Mouse (Mus musculus): ENCODE measurements around the gene 4930572O03Rik.
A peak's percentile ranks its signal among the peaks of the same experiment; 100 is the strongest.
"Not testable (repeated sequence)": the region's sequence is repeated elsewhere in the genome, so short reads cannot be mapped to it uniquely, and the experiment has no call there.

The 4930572O03Rik gene

DNA sequence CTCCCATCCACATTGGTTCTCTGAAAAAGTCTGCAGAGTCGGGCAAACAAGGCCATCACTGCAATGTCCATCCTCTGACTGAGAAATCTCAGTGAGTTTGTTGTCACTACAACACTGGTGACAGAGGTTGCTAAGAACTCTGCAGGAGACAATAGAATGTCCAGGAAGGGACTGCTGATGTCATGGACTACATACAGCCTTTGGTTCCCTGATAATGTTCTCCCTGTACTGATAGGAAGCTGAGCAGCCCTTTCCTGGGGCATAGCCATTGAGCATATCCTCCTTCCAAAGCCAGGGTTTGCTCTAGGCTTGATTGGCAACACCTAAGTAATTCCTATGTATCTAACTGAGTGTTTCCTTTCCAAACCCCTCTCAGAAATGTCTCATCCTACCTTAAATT lies at the start of gene 4930572O03Rik:
4930572O03Rik (minus strand) TSS at position 101 of the 400 bp plus-strand sequence.
- not testable (repeated sequence) for DNase-seq

DNA sequence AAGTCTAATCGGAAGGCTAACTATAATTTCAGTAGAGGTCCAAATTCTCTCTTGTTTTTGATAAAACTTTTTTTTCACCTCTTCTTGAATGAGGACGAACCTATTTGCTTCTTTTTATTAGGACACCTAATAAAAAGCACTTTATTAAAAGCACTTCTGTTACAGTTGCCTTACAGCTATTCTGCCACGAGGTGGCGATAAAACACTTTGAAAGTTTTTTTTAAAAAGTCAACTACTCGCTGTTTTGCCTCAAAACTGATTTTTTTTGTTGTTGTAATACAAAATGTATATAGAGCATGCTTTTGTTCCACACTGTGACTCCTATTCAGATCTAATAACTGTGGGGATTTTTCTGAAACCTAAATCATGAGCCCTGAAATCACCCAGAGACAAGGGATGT lies 46.0 kb upstream of the 4930572O03Rik start:
- peak; percentile 23 for DNase-seq

DNA sequence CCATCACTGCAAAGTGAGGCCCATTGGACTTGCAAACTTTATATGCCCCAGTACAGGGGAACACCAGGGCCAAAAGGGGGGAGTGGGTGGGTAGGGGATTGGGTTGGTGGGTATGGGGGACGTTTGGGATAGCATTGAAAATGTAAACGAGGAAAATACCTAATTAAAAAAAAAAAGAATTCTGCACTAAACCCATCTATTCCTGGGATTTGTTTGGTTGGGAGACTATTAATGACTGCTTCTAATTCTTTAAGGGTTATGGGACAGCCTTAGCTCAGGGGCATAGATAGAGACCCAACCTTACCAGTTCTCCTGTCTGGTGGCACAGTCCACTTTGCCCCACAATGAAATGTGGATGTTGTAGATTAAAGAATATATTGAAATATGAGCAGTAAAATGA lies 40.9 kb upstream of the 4930572O03Rik start:
- DNase-seq = not testable (repeated sequence)

DNA sequence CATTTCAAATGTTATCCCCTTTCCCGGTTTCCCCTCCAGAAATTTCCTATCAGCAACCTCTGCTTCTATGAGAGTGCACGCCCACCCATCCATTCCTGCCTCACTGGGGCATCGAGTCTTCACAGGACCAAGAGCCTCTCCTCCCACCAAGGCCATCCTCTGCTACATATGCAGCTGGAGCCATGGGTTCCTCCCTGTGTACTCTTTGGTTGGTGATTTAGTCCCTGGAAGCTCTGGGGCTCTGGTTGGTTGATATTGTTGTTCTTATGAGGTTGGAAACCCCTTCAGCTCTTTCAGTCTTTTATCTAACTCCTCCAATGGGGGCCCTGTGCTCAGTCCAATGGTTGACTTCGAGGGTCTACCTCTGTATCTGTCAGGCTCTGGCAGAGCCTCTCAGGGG lies 35.0 kb upstream of the 4930572O03Rik start:
- not testable (repeated sequence) for DNase-seq

DNA sequence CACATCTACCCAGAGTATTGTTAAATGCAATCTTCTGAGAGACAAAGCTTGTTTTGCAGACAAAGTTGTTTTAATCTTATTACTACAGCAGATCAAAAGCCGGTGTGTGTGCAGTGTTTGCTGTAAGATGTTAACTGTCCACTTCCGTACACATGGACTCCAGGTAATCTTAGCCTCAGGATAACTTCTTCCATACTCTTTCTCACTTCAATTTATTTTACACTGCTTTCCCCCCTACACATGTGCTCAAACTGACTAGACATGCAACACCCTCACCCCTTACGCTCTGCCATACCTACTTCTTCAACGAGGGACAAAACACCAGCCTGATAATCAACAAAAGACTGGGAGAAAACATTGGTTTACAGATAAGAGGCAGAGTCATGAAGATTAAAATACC lies 34.0 kb upstream of the 4930572O03Rik start:
- not testable (repeated sequence) for DNase-seq

DNA sequence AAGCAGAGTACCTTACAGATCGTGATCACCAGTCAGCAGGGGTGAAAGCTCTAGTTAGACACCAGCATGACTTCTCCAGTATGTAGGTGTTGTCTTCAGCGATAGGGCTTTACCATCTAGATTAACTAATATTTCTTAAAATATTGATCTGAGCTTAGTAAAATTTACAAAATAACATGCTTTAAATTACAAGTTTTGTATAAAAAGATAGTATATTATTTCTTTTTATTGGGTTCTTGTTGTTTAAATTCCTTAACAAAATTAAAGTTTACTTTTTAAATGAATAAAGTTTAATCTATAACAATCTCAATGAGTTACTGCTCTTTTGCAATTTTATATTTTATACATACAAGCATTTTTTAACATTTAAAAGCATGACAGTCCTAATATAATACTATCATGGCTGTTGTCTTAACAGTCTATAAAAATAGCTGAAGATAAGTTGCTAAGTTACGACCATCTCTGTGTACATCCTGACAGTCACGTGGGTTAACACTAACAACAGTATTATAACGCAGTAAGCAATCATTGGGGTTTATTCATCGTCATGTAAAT lies 32.9 kb upstream of the 4930572O03Rik start:
- not testable (repeated sequence) for DNase-seq

DNA sequence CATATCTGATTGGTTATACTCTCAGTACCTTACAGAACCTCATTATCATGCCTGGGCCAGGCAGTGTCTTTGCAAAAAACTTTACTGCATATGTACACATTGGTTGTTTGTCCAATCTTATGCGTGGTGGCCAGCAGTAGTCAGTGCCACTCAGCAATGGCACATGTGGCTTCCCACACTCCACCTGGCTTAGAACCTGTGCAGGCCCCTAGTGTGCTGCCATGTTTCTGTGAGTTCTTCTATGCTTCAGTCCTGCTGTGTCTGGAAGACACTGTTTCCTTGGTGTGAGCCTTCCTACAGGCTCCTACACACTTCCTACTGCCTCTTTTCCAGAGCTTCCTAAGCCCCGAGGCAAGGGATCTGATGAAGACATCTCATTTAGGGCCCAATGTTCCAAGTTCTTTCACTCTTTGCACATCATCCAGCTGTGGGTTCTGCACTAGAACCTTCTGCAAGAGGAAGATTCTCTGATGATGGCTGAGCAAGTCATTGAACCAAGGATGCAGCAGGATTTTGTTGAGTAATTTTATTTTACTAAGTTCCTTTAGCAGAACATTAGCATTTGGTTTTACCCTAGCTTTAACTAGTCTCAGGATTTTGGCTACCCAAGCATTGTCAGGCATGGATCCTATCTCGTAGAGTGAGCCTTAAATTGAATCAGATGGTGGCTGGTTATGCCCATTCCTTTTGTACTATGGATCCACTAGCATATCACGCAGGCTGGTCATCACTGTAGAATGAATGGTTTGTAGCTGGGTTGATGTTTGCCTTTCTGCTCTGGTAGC lies 32.2 kb upstream of the 4930572O03Rik start:
- not testable (repeated sequence) for DNase-seq

DNA sequence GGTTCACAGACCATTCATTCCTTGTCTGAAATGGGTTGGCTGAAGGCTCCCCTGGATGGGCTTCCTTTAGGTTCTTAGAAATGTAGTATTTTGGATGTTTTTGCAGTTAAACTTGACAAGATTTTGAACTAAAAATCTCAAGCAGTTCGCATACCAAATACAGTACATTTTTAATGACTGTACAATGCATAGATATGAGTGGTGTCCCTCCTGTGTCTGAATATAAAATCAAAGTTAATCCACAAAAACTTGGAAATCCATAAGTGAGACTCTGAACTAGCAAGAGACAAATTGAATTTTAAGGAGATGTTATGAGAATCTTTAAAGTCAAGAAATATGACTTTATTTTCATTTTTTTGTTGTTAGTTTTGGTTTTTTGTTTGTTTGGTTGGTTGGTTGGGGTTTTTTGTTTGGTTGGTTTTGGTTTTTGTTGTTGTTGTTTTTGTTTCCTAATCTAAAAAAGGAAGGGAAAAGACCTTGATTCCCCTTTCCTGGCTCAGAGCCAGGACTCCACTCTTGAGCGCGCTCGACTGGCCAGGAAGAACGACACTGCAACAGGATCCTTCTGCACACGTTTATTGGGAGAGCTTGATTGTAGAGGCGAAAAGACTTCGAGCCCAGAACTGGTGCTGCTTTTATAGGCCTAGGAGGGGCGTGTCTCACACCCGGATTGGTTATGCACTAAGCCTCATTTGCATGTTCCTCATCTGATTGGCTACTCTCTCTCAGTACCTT lies 24.6 kb upstream of the 4930572O03Rik start:
- DNase-seq = peak; percentile 68

DNA sequence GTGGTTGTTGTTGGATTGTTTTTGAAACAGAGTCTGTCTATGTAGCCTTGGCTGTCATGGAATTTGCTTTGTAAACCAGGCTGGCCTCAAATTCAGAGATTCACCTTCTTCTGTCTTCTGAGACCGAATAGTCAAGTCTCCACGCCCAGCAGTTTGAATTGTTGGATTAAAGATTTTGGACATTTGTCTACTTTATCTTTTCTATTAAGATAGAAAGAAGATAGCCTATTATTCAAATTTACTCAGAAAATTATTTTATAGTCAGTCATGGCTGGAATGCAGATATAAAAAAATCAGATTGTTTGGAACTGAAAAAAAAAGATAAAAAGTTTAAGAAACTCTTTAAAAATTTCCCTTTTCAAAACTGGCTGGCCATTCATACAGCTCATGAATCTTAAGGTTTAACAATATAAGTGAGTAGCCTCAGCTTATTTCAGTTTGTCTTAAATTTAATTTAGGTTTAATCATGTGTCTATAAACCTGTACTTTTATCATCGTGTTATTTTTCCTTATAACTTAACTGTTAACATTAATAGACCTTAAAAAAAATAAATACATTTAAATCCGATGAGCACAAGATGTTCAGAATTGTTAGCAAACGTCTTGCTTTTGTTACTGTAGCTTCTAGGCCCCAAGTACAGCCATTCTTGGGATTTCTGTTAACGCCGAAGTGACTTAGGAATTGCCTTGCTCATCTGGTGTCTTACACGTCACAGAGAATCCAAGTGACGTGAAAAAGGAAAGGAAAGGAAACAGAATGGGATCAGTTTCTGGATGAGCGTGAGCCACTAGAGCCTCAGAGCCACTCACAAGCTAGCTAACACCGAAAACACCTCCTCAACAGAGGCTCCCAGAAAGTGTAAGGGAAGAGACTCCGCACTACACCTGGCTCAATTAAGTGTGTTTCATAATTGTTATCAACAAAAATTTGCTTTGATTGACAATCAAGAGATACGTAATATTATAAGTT lies 23.4 kb upstream of the 4930572O03Rik start:
- peak; percentile 8 for DNase-seq

DNA sequence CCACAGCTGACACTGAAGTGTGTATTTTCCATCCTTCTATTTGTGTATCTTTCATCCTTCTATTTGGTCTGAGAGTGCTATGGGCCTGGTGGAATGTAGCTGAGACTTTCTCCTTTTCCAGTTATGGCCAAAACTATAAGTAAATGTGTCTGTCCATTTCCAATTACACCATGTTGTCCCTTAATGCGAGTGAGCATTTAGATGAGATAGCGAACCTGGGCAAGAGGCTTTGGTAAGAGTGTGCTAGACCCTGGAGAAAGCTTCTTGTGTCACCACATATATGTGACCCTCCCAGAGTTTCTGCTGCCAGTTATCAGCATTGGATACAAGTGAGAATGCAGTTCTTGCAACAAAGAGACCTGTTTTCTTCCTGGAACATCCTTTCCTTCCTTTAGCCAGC lies 22.0 kb upstream of the 4930572O03Rik start:
- DNase-seq = not testable (repeated sequence)

DNA sequence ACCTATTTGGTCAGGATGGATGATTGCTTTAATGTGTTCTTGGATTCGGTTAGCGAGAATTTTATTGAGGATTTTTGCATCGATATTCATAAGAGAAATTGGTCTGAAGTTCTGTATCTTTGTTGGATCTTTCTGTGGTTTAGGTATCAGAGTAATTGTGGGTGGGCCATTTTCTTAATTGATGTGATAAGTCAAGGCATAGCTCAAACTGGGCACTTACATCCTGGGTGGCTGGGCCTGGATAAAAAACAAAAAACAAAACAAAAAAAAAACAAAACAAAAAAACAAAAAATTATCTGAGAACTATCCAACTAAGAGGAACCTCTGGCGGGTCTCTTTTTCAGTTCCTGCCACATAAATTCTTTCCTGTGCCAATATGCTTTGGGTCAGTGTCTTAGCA lies 20.9 kb upstream of the 4930572O03Rik start:
- DNase-seq = not testable (repeated sequence)

DNA sequence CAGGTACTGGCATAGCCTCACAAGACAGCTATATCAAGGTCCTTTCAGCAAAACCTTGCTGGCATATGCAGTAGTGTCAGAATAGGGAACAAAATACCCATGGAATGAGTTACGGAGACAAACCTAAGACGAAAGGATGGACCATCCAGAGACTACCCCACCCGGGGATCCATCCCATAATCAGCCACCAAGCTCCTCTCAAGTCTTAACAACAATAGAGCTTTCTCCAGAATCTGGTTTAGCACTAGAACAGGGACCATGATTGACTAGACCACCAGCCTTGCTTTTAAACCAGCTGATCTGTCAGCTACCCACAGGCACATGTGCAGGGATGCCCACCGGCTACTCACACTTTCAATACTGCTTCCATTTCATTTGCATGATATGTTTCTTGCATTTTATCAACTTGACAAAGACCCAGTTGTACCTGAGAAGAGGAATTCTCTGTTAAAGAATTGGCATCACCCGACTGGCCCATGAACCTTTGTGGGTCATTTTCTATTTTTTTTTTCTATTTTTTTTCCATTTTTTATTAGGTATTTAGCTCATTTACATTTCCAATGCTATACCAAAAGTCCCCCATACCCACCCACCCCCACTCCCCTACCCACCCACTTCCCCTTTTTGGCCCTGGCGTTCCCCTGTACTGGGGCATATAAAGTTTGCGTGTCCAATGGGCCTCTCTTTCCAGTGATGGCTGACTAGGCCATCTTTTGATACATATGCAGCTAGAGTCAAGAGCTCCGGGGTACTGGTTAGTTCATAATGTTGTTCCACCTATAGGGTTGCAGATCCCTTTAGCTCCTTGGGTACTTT lies 17.8 kb upstream of the 4930572O03Rik start:
- not testable (repeated sequence) for DNase-seq

DNA sequence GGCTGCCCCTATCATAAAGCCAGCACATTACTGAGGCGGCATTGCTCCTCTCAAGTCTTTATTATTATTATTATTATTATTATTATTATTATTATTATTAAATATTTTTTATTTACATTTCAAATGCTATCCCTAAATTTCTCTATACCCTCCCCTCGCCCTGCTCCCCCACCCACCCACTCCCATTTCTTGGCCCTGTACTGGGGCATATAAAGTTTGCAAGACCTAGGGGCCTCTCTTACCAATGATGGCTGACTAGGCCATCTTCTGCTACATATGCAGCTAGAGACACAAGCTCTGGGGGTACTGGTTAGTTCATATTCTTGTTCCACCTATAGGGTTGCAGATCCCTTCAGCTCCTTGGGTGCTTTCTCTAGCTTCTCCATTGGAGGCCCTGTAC lies 17.1 kb upstream of the 4930572O03Rik start:
- not testable (repeated sequence) for DNase-seq

DNA sequence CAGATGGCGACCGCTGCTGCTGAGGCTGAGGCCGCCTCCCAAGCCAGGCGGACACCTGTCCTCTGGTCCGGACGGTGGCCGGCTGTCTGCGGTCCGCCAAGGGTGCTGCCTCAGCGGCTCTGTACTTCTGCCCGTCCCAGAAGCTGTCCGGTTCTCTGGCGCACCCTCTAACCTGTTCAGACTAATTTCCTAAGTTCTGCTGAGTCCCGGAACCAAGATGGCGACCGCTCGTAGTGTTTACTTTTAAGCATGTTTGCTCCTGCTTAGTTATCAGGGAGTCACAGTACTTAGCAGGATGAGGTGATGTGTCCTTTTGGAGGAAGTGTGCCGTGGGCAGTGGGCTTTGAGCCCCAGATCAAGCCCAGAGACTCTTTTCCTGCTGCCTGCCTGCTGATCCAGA lies 13.9 kb upstream of the 4930572O03Rik start:
- not testable (repeated sequence) for DNase-seq

DNA sequence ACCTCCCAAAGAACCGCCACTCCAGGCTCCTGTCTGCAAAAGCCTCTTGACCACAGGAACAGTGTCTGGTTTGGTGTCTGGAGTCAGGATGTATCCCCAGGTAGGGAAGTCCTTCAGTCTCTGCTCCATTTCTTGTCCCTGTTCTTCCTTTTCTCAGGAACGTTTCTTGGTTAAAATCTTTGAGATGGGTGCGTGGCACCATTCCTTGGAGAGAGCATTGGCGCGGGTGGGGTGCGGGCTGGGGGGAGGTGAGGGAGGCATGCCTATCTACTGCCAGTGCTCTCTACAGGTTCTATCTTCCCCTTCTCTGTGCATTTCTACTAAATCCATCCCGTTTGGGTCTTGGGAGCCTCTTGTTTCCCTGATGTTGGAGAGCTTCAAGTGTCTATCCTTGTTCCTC lies 7.0 kb upstream of the 4930572O03Rik start:
- not testable (repeated sequence) for DNase-seq

DNA sequence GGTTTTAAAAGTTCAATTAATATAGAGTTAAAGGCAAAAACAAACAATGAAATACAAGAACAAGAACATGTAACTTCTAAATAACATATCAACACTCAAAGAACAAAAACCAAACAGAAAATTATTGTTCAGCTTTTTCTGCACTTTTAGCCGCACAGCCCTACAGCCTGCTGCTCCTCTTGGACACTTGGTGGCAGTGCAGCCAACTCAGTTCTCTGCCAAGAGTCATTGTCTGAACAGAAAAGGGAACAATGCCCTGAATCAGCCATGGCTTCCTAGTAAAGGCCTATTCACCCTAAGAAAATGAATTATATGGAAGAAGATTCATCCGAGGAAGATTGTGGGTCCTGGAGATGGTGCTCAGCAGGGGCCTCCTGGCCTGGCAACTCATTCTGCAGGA lies 4.5 kb downstream of the 4930572O03Rik start:
- DNase-seq = not testable (repeated sequence)

DNA sequence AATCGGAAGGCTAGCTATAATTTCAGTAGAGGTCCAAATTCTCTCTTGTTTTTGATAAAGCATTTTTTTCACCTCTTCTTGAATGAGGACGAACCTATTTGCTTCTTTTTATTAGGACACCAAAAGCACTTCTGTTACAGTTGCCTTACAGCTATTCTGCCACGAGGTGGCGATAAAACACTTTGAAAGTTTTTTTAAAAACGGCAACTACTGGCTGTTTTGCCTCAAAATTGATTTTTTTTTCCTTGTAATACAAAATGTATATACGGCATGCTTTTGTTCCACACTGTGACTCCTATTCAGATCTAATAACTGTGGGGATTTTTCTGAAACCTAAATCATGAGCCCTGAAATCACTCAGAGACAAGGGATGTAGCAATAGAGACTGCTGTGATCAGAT lies 11.2 kb downstream of the 4930572O03Rik start:
- not testable (repeated sequence) for DNase-seq

DNA sequence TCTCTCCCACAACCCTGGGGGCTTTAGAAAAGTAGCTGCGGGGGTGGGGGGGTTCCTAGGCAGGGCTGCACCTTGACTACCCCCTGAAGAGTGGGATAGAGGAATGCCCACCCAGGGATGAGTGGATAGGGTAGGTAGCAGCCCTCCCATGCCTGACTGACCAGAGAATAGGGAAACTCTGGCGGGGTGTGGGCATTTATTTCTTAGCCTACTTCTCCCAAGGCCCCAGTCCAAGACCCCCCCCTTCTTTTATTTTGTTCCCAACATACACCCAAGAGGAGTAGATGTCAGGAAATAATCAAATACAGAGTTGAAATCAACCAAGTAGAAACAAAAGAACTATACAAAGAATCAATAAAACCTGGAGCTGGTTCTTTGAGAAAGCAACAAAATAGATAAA lies 19.2 kb downstream of the 4930572O03Rik start:
- not testable (repeated sequence) for DNase-seq

DNA sequence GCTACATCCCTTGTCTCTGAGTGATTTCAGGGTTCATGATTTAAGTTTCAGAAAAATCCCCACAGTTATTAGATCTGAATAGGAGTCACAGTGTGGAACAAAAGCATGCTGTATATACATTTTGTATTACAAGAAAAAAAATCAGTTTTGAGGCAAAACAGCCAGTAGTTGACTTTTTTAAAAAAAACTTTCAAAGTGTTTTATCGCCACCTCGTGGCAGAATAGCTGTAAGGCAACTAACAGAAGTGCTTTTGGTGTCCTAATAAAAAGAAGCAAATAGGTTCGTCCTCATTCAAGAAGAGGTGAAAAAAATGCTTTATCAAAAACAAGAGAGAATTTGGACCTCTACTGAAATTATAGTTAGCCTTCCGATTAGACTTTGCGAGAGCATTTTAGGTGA lies 26.8 kb downstream of the 4930572O03Rik start:
- DNase-seq = not testable (repeated sequence)

DNA sequence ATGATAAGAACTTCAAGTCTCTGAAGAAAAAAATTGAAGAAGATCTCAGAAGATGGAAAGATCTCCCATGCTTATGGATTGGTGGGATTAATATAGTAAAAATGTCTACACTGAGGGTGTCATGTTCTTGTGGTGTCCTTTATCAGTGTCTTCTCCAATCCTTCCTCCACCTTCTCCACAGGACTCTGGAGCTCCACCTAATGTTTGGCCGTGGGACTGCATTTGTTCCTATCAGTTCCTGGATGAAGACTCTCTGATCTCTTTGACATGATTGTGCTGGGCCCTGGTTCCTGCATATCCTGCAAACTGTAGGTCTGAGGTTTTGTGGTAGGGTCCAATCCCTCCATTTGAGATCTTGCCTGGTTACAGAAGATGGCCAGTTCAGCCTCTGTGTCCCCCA lies 28.7 kb downstream of the 4930572O03Rik start:
- DNase-seq = peak; percentile 43

DNA sequence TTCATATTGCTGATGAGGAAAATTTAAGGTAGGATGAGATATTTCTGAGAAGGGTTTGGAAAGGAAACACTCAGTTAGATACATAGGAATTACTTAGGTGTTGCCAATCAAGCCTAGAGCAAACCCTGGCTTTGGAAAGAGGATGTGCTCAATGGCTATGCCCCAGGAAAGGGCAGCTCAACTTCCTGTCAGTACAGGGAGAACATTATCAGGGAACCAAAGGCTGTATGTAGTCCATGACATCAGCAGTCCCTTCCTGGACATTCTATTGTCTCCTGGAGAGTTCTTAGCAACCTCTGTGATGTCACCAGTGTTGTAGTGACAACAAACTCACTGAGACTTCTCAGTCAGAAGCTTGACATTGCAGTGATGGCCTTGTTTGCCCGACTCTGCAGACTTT lies 38.1 kb downstream of the 4930572O03Rik start, which contains the start of gene Speer4d:
Speer4d (plus strand) TSS at position 301 of the 400 bp plus-strand sequence.
- DNase-seq = not testable (repeated sequence)
